Mouse (Mus musculus): ENCODE data around the gene Mindy1.

GRCm38 (mm10) chr3:95280747-95281146, 398 bp upstream of the Mindy1 start:
- TF ChIP-seq CTCF (IDR thresholded peaks at IDR 0.05; ENCODE audit: control insufficient read depth, insufficient read depth, low read length) (no peak), POLR2A (IDR thresholded peaks at IDR 0.05; ENCODE audit: borderline replicate concordance, control insufficient read depth, low read depth, low read length) (no peak)

All from bone marrow, adult 2 months (tissue).